Mouse (Mus musculus) midbrain, embryonic 14.5 days (tissue): Measurements from ENCODE around the gene Drd4. TPM values are rescaled to one million over a fixed set of nuclear protein-coding genes. Genes with fewer than 3 reads are reported as not detected.
A peak's percentile ranks its signal among the peaks of the same experiment; 100 is the strongest.

Experiments
- ATAC-seq: fragments of 200-750 bp; cut with Nextera tagmentation; 2 replicates; pipeline ENCODE4 v1.8.0; 2017; ENCODE audit warnings: moderate number of reproducible peaks, moderate library complexity; ENCODE audit not compliant: low FRiP score, low TSS enrichment
- DNase-seq: peaks from one replicate; pipeline ENCODE4 v3.0.0-alpha.2; 2015
- H3K27ac ChIP-seq: fragments of 300-500 bp; sonication (generic); replicated peaks from 2 replicates; pipeline ENCODE4 v1.5.1; 2014; ENCODE audit warnings: mild to moderate bottlenecking, low read depth, low read length, moderate library complexity
- H3K27me3 ChIP-seq: fragments of 300-500 bp; sonication (generic); 2 replicates; pipeline ENCODE4 v1.6.1; 2014; ENCODE audit warnings: low read length, control low read depth, mixed read lengths; ENCODE audit not compliant: control insufficient read depth, insufficient read depth
- H3K36me3 ChIP-seq: fragments of 300-500 bp; sonication (generic); 2 replicates; pipeline ENCODE4 v1.6.1; 2014; ENCODE audit warnings: low read length, control low read depth; ENCODE audit not compliant: control insufficient read depth, insufficient read depth
- H3K4me1 ChIP-seq: fragments of 300-500 bp; sonication (generic); 2 replicates; pipeline ENCODE4 v1.6.1; 2014; ENCODE audit warnings: mild to moderate bottlenecking, antibody characterized with exemption, low read length, control low read depth; ENCODE audit not compliant: control insufficient read depth, insufficient read depth
- H3K4me2 ChIP-seq: fragments of 300-500 bp; sonication (generic); 2 replicates; pipeline ENCODE4 v1.6.1; 2014; ENCODE audit warnings: mild to moderate bottlenecking, low read length, moderate library complexity
- H3K4me3 ChIP-seq: fragments of 300-500 bp; sonication (generic); replicated peaks from 2 replicates; pipeline ENCODE4 v1.5.1; 2014; ENCODE audit warnings: low read depth, low read length
- H3K9ac ChIP-seq: fragments of 300-500 bp; sonication (generic); replicated peaks from 2 replicates; pipeline ENCODE4 v1.6.1; 2014; ENCODE audit warnings: mild to moderate bottlenecking, low read length, moderate library complexity
- H3K9me3 ChIP-seq: fragments of 300-500 bp; sonication (generic); 2 replicates; pipeline ENCODE4 v1.6.1; 2016; ENCODE audit warnings: low read length, control low read depth, mixed read lengths; ENCODE audit not compliant: control insufficient read depth
- WGBS: fragments of 180-500 bp; shearing (Covaris S2); extraction: QIAGEN DNeasy Blood & Tissue Kit; methylation state at CpG from one replicate; pipeline ENCODE4 v1.1.7; 2014; 5-methylcytosine and 5-hydroxymethylcytosine counted together
- polyA plus RNA-seq: library from polyadenylated mRNA; unstranded; fragments of >200 nt; fragmentation: Nextera tagmentation; extraction: Ambion mirVana; gene quantifications from 2 replicates; pipeline ENCODE4 v1.2.1, GENCODE M21; 2014

The Drd4 gene
- polyA plus RNA-seq, 1 experiment from 2014 or later: 0.53 TPM

- Histone ChIP-seq H3K27ac (no peak within 1 kb of the TSS), H3K9me3 (no peaks in the 10 kb centered on the region), H3K4me3 (peak within 1 kb of the TSS; percentile 41), H3K4me1 (peaks cover 11% of the 10 kb centered on the region; the same call in 1 of the 2 replicates), H3K9ac (peak within 1 kb of the TSS; percentile 48), H3K4me2 (peak within 1 kb of the TSS; percentile 75), H3K36me3 (no peaks in the 10 kb centered on the region), H3K27me3 (no peaks in the 10 kb centered on the region)
- peak; percentile 79 for DNase-seq
- 2% methylated on average over 46 of the region's 46 CpGs for WGBS
- ATAC-seq: peak; percentile 72
These were observed 12.8 kb upstream of the Drd4 start, which contains the start of gene Sct for GRCm38 (mm10) chr7:141278766-141279590. Gene Sct (minus strand): TSS chr7:141279133.

GRCm38 (mm10) chr7:141281442-141281841 is 10.4 kb upstream of the Drd4 start:
- H3K9me3 ChIP-seq: no peaks in the 10 kb centered on the region
- H3K27me3 ChIP-seq: no peaks in the 10 kb centered on the region
- no peaks in the 10 kb centered on the region for H3K36me3 ChIP-seq
- ATAC-seq (no peak), DNase-seq (no peak)
- H3K4me3 ChIP-seq: no peak overlapping the region
- H3K27ac ChIP-seq: no peak overlapping the region
- 50% methylated on average over 6 of the region's 6 CpGs for whole genome bisulfite sequencing
- H3K9ac ChIP-seq: no peak overlapping the region
- H3K4me1 ChIP-seq: peaks cover 11% of the 10 kb centered on the region; the same call in 1 of the 2 replicates
- no peak overlapping the region for H3K4me2 ChIP-seq

GRCm38 (mm10) chr7:141282756-141283155 is 9.1 kb upstream of the Drd4 start:
- Histone ChIP-seq H3K4me1 (peaks cover 11% of the 10 kb centered on the region; the same call in 1 of the 2 replicates), H3K9me3 (no peaks in the 10 kb centered on the region), H3K36me3 (no peaks in the 10 kb centered on the region), H3K27ac (no peak overlapping the region), H3K9ac (no peak overlapping the region), H3K4me2 (no peak overlapping the region), H3K4me3 (no peak overlapping the region), H3K27me3 (no peaks in the 10 kb centered on the region)
- DNase-seq (no peak), ATAC-seq (no peak)
- 87% methylated on average over 4 of the region's 4 CpGs for WGBS

- H3K4me2 ChIP-seq: no peak overlapping the region
- H3K4me1 ChIP-seq: 0 out of 2 replicates have a peak, but pooled peaks cover 10% of the 10 kb centered on the region
- 88% methylated on average over 3 of the region's 3 CpGs for WGBS
- DNase-seq (no peak), ATAC-seq (no peak)
- H3K9me3 ChIP-seq: no peaks in the 10 kb centered on the region
- no peaks in the 10 kb centered on the region for H3K36me3 ChIP-seq
- no peak overlapping the region for H3K4me3 ChIP-seq
- H3K27ac ChIP-seq: no peak overlapping the region
- H3K9ac ChIP-seq: no peak overlapping the region
- H3K27me3 ChIP-seq: peaks cover 25% of the 10 kb centered on the region
These were observed 3.8 kb upstream of the Drd4 start for GRCm38 (mm10) chr7:141288042-141288441.

GRCm38 (mm10) chr7:141292583-141293388 is 980 bp downstream of the Drd4 start:
- Histone ChIP-seq H3K27ac (no peak overlapping the region), H3K4me3 (peak overlapping the region; percentile 48), H3K9me3 (no peaks in the 10 kb centered on the region), H3K4me2 (peak overlapping the region; percentile 95), H3K4me1 (peaks cover 21% of the 10 kb centered on the region), H3K27me3 (peaks cover 54% of the 10 kb centered on the region), H3K36me3 (peaks cover 12% of the 10 kb centered on the region), H3K9ac (no peak overlapping the region; the same call in 1 of the 2 replicates)
- 17% methylated on average over 15 of the region's 15 CpGs for WGBS
- peak; percentile 39 for DNase-seq
- ATAC-seq: no peak

- Histone ChIP-seq H3K4me1 (peaks cover 21% of the 10 kb centered on the region), H3K27ac (no peak overlapping the region), H3K4me2 (peak overlapping the region; percentile 61), H3K27me3 (peaks cover 54% of the 10 kb centered on the region), H3K36me3 (peaks cover 21% of the 10 kb centered on the region), H3K9me3 (no peaks in the 10 kb centered on the region), H3K4me3 (peak overlapping the region; percentile 33), H3K9ac (no peak overlapping the region; the same call in 1 of the 2 replicates)
- DNase-seq: peak; percentile 59
- whole genome bisulfite sequencing: 1% methylated on average over 53 of the region's 53 CpGs
- no peak for ATAC-seq
These were observed 2.2 kb downstream of the Drd4 start for GRCm38 (mm10) chr7:141293852-141294471.

GRCm38 (mm10) chr7:141294479-141294878 is 2.7 kb downstream of the Drd4 start:
- DNase-seq (no peak), ATAC-seq (no peak)
- H3K4me3 ChIP-seq: peak overlapping the region; percentile 33; the same call in 1 of the 2 replicates
- H3K27me3 ChIP-seq: peaks cover 54% of the 10 kb centered on the region
- H3K36me3 ChIP-seq: peaks cover 26% of the 10 kb centered on the region
- no peak overlapping the region for H3K9ac ChIP-seq
- H3K4me1 ChIP-seq: peaks cover 21% of the 10 kb centered on the region
- WGBS: 4% methylated on average over 22 of the region's 22 CpGs
- peak overlapping the region; percentile 61 for H3K4me2 ChIP-seq
- no peak overlapping the region for H3K27ac ChIP-seq
- H3K9me3 ChIP-seq: no peaks in the 10 kb centered on the region

- 84% methylated on average over 3 of the region's 3 CpGs for WGBS
- DNase-seq (no peak), ATAC-seq (no peak)
- H3K9me3 ChIP-seq: no peaks in the 10 kb centered on the region
- H3K27me3 ChIP-seq: peaks cover 29% of the 10 kb centered on the region
- no peak overlapping the region for H3K9ac ChIP-seq
- peaks cover 60% of the 10 kb centered on the region for H3K36me3 ChIP-seq
- no peak overlapping the region for H3K4me3 ChIP-seq
- no peak overlapping the region for H3K27ac ChIP-seq
- H3K4me2 ChIP-seq: no peak overlapping the region
- H3K4me1 ChIP-seq: peaks cover 10% of the 10 kb centered on the region
These were observed 6.3 kb downstream of the Drd4 start for GRCm38 (mm10) chr7:141297926-141298650.
